Mouse (Mus musculus) lung, embryonic 15.5 days (tissue): ENCODE data around the gene Il31ra. TPM values are rescaled to one million over a fixed set of nuclear protein-coding genes. Genes with fewer than 3 reads are reported as not detected.
"Not testable (repeated sequence)": the region's sequence is repeated elsewhere in the genome, so short reads cannot be mapped to it uniquely, and the experiment has no call there.

Experiments
- ATAC-seq: fragments of 200-750 bp; cut with Nextera tagmentation; 2 replicates; pipeline ENCODE4 v1.8.0; 2017; ENCODE audit warnings: moderate number of reproducible peaks, borderline replicate concordance; ENCODE audit not compliant: low FRiP score, low TSS enrichment; ENCODE audit errors: extremely low read depth
- H3K27ac ChIP-seq: fragments of 300-500 bp; sonication (generic); 2 replicates; pipeline ENCODE4 v1.5.1; 2015; ENCODE audit warnings: moderate library complexity, mild to moderate bottlenecking, inconsistent platforms
- H3K27me3 ChIP-seq: fragments of 300-500 bp; sonication (generic); 2 replicates; pipeline ENCODE4 v1.6.1; 2015; ENCODE audit warnings: inconsistent platforms
- H3K36me3 ChIP-seq: fragments of 300-500 bp; sonication (generic); 2 replicates; pipeline ENCODE4 v1.6.1; 2015; ENCODE audit warnings: inconsistent platforms
- H3K4me1 ChIP-seq: fragments of 300-500 bp; sonication (generic); 2 replicates; pipeline ENCODE4 v1.6.1; 2015; ENCODE audit warnings: inconsistent platforms
- H3K4me2 ChIP-seq: fragments of 300-500 bp; sonication (generic); 2 replicates; pipeline ENCODE4 v1.6.1; 2015; ENCODE audit warnings: inconsistent platforms, mild to moderate bottlenecking, moderate library complexity
- H3K4me3 ChIP-seq: fragments of 300-500 bp; sonication (generic); 2 replicates; pipeline ENCODE4 v1.5.1; 2015; ENCODE audit warnings: mild to moderate bottlenecking, inconsistent platforms
- H3K9ac ChIP-seq: fragments of 300-500 bp; sonication (generic); 2 replicates; pipeline ENCODE4 v1.6.1; 2015; ENCODE audit warnings: inconsistent platforms
- H3K9me3 ChIP-seq: fragments of 300-500 bp; sonication (generic); 2 replicates; pipeline ENCODE4 v1.6.1; 2016; ENCODE audit warnings: inconsistent platforms
- WGBS: fragments of 180-500 bp; shearing (Covaris S2); methylation state at CpG from one replicate; pipeline ENCODE4 v1.1.7; 2015; 5-methylcytosine and 5-hydroxymethylcytosine counted together
- polyA plus RNA-seq: library from polyadenylated mRNA; unstranded; fragments of >200 nt; fragmentation: Nextera tagmentation; extraction: Ambion mirVana; gene quantifications from 2 replicates; pipeline ENCODE4 v1.2.1, GENCODE M21; 2015

Gene Il31ra
- 0.11 TPM in 1 of 2 replicates, not detected in the other for polyA plus RNA-seq

- H3K4me1 ChIP-seq, H3K4me2 ChIP-seq, ATAC-seq, H3K27ac ChIP-seq, H3K27me3 ChIP-seq, H3K9me3 ChIP-seq, H3K36me3 ChIP-seq, H3K9ac ChIP-seq, H3K4me3 ChIP-seq: not testable (repeated sequence)
- 96% methylated on average over 3 of the region's 8 CpGs for WGBS
Observed at GRCm38 (mm10) chr13:112594260-112594659, at the start of gene Il31ra. Il31ra (minus strand) TSS chr13:112594360.

GRCm38 (mm10) chr13:112642897-112643296 lies 48.7 kb upstream of the Il31ra start:
- Histone ChIP-seq H3K36me3 (no peaks in the 10 kb centered on the region), H3K27ac (no peak overlapping the region), H3K4me2 (no peak overlapping the region), H3K27me3 (no peaks in the 10 kb centered on the region), H3K4me3 (no peak overlapping the region), H3K9ac (no peak overlapping the region), H3K4me1 (no peaks in the 10 kb centered on the region), H3K9me3 (no peaks in the 10 kb centered on the region)
- 84% methylated on average over 3 of the region's 3 CpGs for WGBS
- ATAC-seq: no peak

GRCm38 (mm10) chr13:112639111-112639510 lies 45.0 kb upstream of the Il31ra start:
- Histone ChIP-seq H3K4me3 (no peak overlapping the region), H3K4me1 (no peaks in the 10 kb centered on the region), H3K36me3 (no peaks in the 10 kb centered on the region), H3K9ac (no peak overlapping the region), H3K4me2 (no peak overlapping the region), H3K27me3 (no peaks in the 10 kb centered on the region), H3K9me3 (no peaks in the 10 kb centered on the region), H3K27ac (no peak overlapping the region)
- 72% methylated on average over 4 of the region's 4 CpGs for WGBS
- no peak for ATAC-seq

GRCm38 (mm10) chr13:112636498-112636897 lies 42.3 kb upstream of the Il31ra start:
- H3K9me3 ChIP-seq: no peaks in the 10 kb centered on the region
- H3K4me2 ChIP-seq: no peak overlapping the region
- WGBS: 39% methylated on average over 3 of the region's 3 CpGs
- H3K4me1 ChIP-seq: no peaks in the 10 kb centered on the region
- no peak overlapping the region for H3K27ac ChIP-seq
- no peaks in the 10 kb centered on the region for H3K36me3 ChIP-seq
- no peak for ATAC-seq
- H3K4me3 ChIP-seq: no peak overlapping the region
- no peak overlapping the region for H3K9ac ChIP-seq
- H3K27me3 ChIP-seq: no peaks in the 10 kb centered on the region

- Histone ChIP-seq H3K4me3 (no peak overlapping the region), H3K4me2 (no peak overlapping the region), H3K9me3 (no peaks in the 10 kb centered on the region), H3K4me1 (no peaks in the 10 kb centered on the region), H3K36me3 (no peaks in the 10 kb centered on the region), H3K27me3 (no peaks in the 10 kb centered on the region), H3K27ac (no peak overlapping the region), H3K9ac (no peak overlapping the region)
- ATAC-seq: no peak
- 50% methylated on average over 7 of the region's 7 CpGs for WGBS
Observed at GRCm38 (mm10) chr13:112635174-112635837, 41.1 kb upstream of the Il31ra start.

GRCm38 (mm10) chr13:112625566-112625965 lies 31.4 kb upstream of the Il31ra start:
- Histone ChIP-seq H3K27ac (no peak overlapping the region), H3K9me3 (no peaks in the 10 kb centered on the region)

GRCm38 (mm10) chr13:112624622-112625021 lies 30.5 kb upstream of the Il31ra start:
- Histone ChIP-seq H3K4me2 (no peak overlapping the region), H3K9ac (no peak overlapping the region), H3K4me3 (no peak overlapping the region), H3K36me3 (no peaks in the 10 kb centered on the region), H3K27me3 (no peaks in the 10 kb centered on the region), H3K27ac (no peak overlapping the region), H3K9me3 (no peaks in the 10 kb centered on the region), H3K4me1 (no peaks in the 10 kb centered on the region)
- 56% methylated on average over 3 of the region's 3 CpGs for WGBS
- no peak for ATAC-seq

More at GRCm38 (mm10) chr13:112625566-112625965, 31.4 kb upstream of the Il31ra start:
- no peaks in the 10 kb centered on the region for H3K4me1 ChIP-seq
- H3K9ac ChIP-seq: no peak overlapping the region
- no peak for ATAC-seq
- H3K4me3 ChIP-seq: no peak overlapping the region
- H3K36me3 ChIP-seq: no peaks in the 10 kb centered on the region
- no peak overlapping the region for H3K4me2 ChIP-seq
- H3K27me3 ChIP-seq: no peaks in the 10 kb centered on the region

GRCm38 (mm10) chr13:112623656-112624055 lies 29.5 kb upstream of the Il31ra start:
- Histone ChIP-seq H3K9me3 (no peaks in the 10 kb centered on the region), H3K36me3 (no peaks in the 10 kb centered on the region), H3K4me3 (no peak overlapping the region), H3K4me2 (no peak overlapping the region), H3K27me3 (no peaks in the 10 kb centered on the region), H3K4me1 (no peaks in the 10 kb centered on the region), H3K27ac (no peak overlapping the region), H3K9ac (no peak overlapping the region)
- WGBS: 53% methylated on average over 7 of the region's 7 CpGs
- ATAC-seq: no peak

- Histone ChIP-seq H3K9ac (no peak overlapping the region), H3K27me3 (no peaks in the 10 kb centered on the region), H3K27ac (no peak overlapping the region), H3K4me2 (no peak overlapping the region), H3K36me3 (no peaks in the 10 kb centered on the region), H3K9me3 (no peaks in the 10 kb centered on the region), H3K4me3 (no peak overlapping the region), H3K4me1 (no peaks in the 10 kb centered on the region)
- 48% methylated on average over 3 of the region's 3 CpGs for WGBS
- no peak for ATAC-seq
Observed at GRCm38 (mm10) chr13:112621592-112621991, 27.4 kb upstream of the Il31ra start.

- H3K9me3 ChIP-seq: no peaks in the 10 kb centered on the region
- WGBS: 77% methylated on average over 3 of the region's 3 CpGs
- H3K27me3 ChIP-seq: no peaks in the 10 kb centered on the region
- no peak overlapping the region for H3K4me2 ChIP-seq
- H3K9ac ChIP-seq: no peak overlapping the region
- no peak overlapping the region for H3K27ac ChIP-seq
- no peak for ATAC-seq
- no peak overlapping the region for H3K4me3 ChIP-seq
- H3K36me3 ChIP-seq: no peaks in the 10 kb centered on the region
- no peaks in the 10 kb centered on the region for H3K4me1 ChIP-seq
Observed at GRCm38 (mm10) chr13:112608606-112609005, 14.4 kb upstream of the Il31ra start.

- ATAC-seq: no peak
- Histone ChIP-seq H3K27ac (no peak overlapping the region), H3K9me3 (no peaks in the 10 kb centered on the region), H3K4me2 (no peak overlapping the region), H3K9ac (no peak overlapping the region), H3K27me3 (no peaks in the 10 kb centered on the region), H3K4me1 (no peaks in the 10 kb centered on the region), H3K4me3 (no peak overlapping the region), H3K36me3 (no peaks in the 10 kb centered on the region)
- 56% methylated on average over 4 of the region's 4 CpGs for whole genome bisulfite sequencing
Observed at GRCm38 (mm10) chr13:112604411-112604810, 10.3 kb upstream of the Il31ra start.

GRCm38 (mm10) chr13:112603839-112604238 lies 9.7 kb upstream of the Il31ra start:
- H3K4me3 ChIP-seq: no peak overlapping the region
- no peak for ATAC-seq

GRCm38 (mm10) chr13:112602607-112603006 lies 8.4 kb upstream of the Il31ra start:
- no peak overlapping the region for H3K9ac ChIP-seq
- no peak overlapping the region for H3K4me2 ChIP-seq
- H3K27ac ChIP-seq: no peak overlapping the region
- 86% methylated on average over 2 of the region's 2 CpGs for WGBS
- ATAC-seq: no peak
- H3K36me3 ChIP-seq: no peaks in the 10 kb centered on the region
- H3K4me1 ChIP-seq: no peaks in the 10 kb centered on the region
- H3K27me3 ChIP-seq: no peaks in the 10 kb centered on the region
- H3K9me3 ChIP-seq: no peaks in the 10 kb centered on the region
- H3K4me3 ChIP-seq: no peak overlapping the region

More at GRCm38 (mm10) chr13:112603839-112604238, 9.7 kb upstream of the Il31ra start:
- Histone ChIP-seq H3K27ac (no peak overlapping the region), H3K4me1 (no peaks in the 10 kb centered on the region), H3K9me3 (no peaks in the 10 kb centered on the region), H3K36me3 (no peaks in the 10 kb centered on the region), H3K4me2 (no peak overlapping the region), H3K27me3 (no peaks in the 10 kb centered on the region), H3K9ac (no peak overlapping the region)
- WGBS: 71% methylated on average over 1 of the region's 1 CpGs
